ENCODE assay signal across 8 mouse cellular contexts in genomic region chr11:62646958-62647515, GRCm38 (mm10). TPM values are rescaled to one million over a fixed set of nuclear protein-coding genes. Genes with fewer than 3 reads are reported as not detected.
DNase-seq lines count a peak whose midpoint lies in the region; ATAC-seq and TF ChIP-seq lines count a peak whose summit lies in the region.

No protein-coding gene starts in this region.

- H3K4me1 ChIP-seq in bone marrow macrophage, adult 2 months (ENCODE audit: control insufficient read depth, insufficient read depth, low read length), result peaks cover 51% of the 10 kb centered on the region
- peaks cover 44% of the 10 kb centered on the region for H3K4me1 ChIP-seq in hindbrain, embryonic 14.5 days (replicated peaks; ENCODE audit: control insufficient read depth, insufficient read depth, low read length)
- peaks cover 58% of the 10 kb centered on the region for H3K4me1 ChIP-seq in midbrain, embryonic 13.5 days (replicated peaks)

- intact Hi-C loops in heart, postnatal 14 days (cut with DNase I), result no loop called here

- no peaks in the 10 kb centered on the region for H3K9me3 ChIP-seq in hindbrain, embryonic 14.5 days (ENCODE audit: control insufficient read depth, low read length)
- no peaks in the 10 kb centered on the region for H3K9me3 ChIP-seq in midbrain, embryonic 13.5 days

- no peak for TF ChIP-seq CTCF in bone marrow macrophage, adult 2 months (IDR thresholded peaks at IDR 0.05; ENCODE audit: low read depth, low read length)

- no peaks in the 10 kb centered on the region for H3K27me3 ChIP-seq in hindbrain, embryonic 14.5 days (ENCODE audit: control insufficient read depth, insufficient read depth, low read length)
- H3K27me3 ChIP-seq in midbrain, embryonic 13.5 days, result no peaks in the 10 kb centered on the region

- H3K4me2 ChIP-seq in hindbrain, embryonic 14.5 days (replicated peaks), result peak overlapping the region; percentile 69
- peak overlapping the region; percentile 99 for H3K4me2 ChIP-seq in midbrain, embryonic 13.5 days (replicated peaks)

- DNase-seq in heart, adult 11 months, result peak; percentile 92
- no peak for DNase-seq in heart, postnatal 14 days
- DNase-seq in hindbrain, embryonic 14.5 days (ENCODE audit: low spot score), result no peak
- no peak for DNase-seq in right cerebral cortex, postnatal 36 days (ENCODE audit: low spot score in 2 of 2)
- DNase-seq in thymus, adult 18-20 months, result no peak

- H3K36me3 ChIP-seq in hindbrain, embryonic 14.5 days (replicated peaks; ENCODE audit: control insufficient read depth, insufficient read depth), result no peaks in the 10 kb centered on the region
- no peaks in the 10 kb centered on the region for H3K36me3 ChIP-seq in midbrain, embryonic 13.5 days

- no peak for TF ChIP-seq POLR2A in bone marrow macrophage, adult 2 months (IDR thresholded peaks at IDR 0.05; ENCODE audit: borderline replicate concordance, low read depth, low read length)

- H3K27ac ChIP-seq in bone marrow macrophage, adult 2 months (ENCODE audit: insufficient read depth, low read depth, low read length), result peak overlapping the region; percentile 86
- peak overlapping the region; percentile 2; the same call in 1 of the 2 replicates for H3K27ac ChIP-seq in hindbrain, embryonic 14.5 days
- peak overlapping the region; percentile 76; the same call in 1 of the 2 replicates for H3K27ac ChIP-seq in midbrain, embryonic 13.5 days

- no peak overlapping the region for H3K9ac ChIP-seq in hindbrain, embryonic 14.5 days
- H3K9ac ChIP-seq in midbrain, embryonic 13.5 days (replicated peaks), result peak overlapping the region; percentile 76

- H3K4me3 ChIP-seq in bone marrow macrophage, adult 2 months (ENCODE audit: insufficient read depth, low read length), result peak overlapping the region; percentile 79
- H3K4me3 ChIP-seq in hindbrain, embryonic 14.5 days (replicated peaks; ENCODE audit: low read length), result peak overlapping the region; percentile 80
- peak overlapping the region; percentile 81 for H3K4me3 ChIP-seq in midbrain, embryonic 13.5 days (replicated peaks)

- no peak for ATAC-seq in hindbrain, embryonic 14.5 days (ENCODE audit: low FRiP score)
- no peak for ATAC-seq in midbrain, embryonic 13.5 days
- ATAC-seq in granulocyte monocyte progenitor cell, adult 5-6 weeks (replicated peaks; ENCODE audit: poor library complexity, severe bottlenecking), result no peak

- 54% methylated on average over 7 of the region's 7 CpGs for WGBS in hindbrain, embryonic 14.5 days
- 55% methylated on average over 7 of the region's 7 CpGs for WGBS in midbrain, embryonic 13.5 days

RNA-seq across cellular contexts. Expression of gene Lrrc75a, which starts 1.3 kb away (rescaled TPM):
- total RNA-seq in heart, postnatal 14 days (2021), result 1 to 10 TPM; 6.3 to 7.9 TPM
- polyA plus RNA-seq in bone marrow macrophage, adult 2 months (2012; ENCODE audit: insufficient read depth, insufficient read length, missing spikeins), result 10.0 and 10.1 TPM in 2 replicates
- 10.5 and 12.6 TPM in 2 replicates for polyA plus RNA-seq in hindbrain, embryonic 14.5 days (2014; fragmentation: Nextera tagmentation; extraction: Ambion mirVana)
- 8.2 and 11.4 TPM in 2 replicates for polyA plus RNA-seq in midbrain, embryonic 13.5 days (2015; fragmentation: Nextera tagmentation; extraction: Ambion mirVana)
- total RNA-seq in granulocyte monocyte progenitor cell, adult 5-6 weeks (2014; fragmentation: Nextera tagmentation), result 5.7 TPM in 2 replicates
- total RNA-seq in granulocyte monocyte progenitor cell, adult 5-6 weeks (2017), result 3.6 and 5.4 TPM in 2 replicates

RNA-seq across cellular contexts. Expression of gene Mmgt2, which starts 1.4 kb away (rescaled TPM):
- 10 to 100 TPM in 1 of 2 experiments, 1 to 10 TPM in 1; 10.0 to 10.3 TPM for total RNA-seq in heart, postnatal 14 days (2021)
- polyA plus RNA-seq in bone marrow macrophage, adult 2 months (2012; ENCODE audit: insufficient read depth, insufficient read length, missing spikeins), result 31.1 and 40.5 TPM in 2 replicates
- polyA plus RNA-seq in hindbrain, embryonic 14.5 days (2014; fragmentation: Nextera tagmentation; extraction: Ambion mirVana), result 21.0 and 33.4 TPM in 2 replicates
- 23.0 and 25.2 TPM in 2 replicates for polyA plus RNA-seq in midbrain, embryonic 13.5 days (2015; fragmentation: Nextera tagmentation; extraction: Ambion mirVana)
- 16.7 and 34.1 TPM in 2 replicates for total RNA-seq in granulocyte monocyte progenitor cell, adult 5-6 weeks (2014; fragmentation: Nextera tagmentation)
- 15.9 and 23.7 TPM in 2 replicates for total RNA-seq in granulocyte monocyte progenitor cell, adult 5-6 weeks (2017)

Comparison
In these comparisons a context has a peak if more than half of its experiments do, and no peak if none do; other contexts are left out.
1. H3K27ac ChIP-seq: peak in every context shown above with its lines; median percentile 86 in bone marrow macrophage, adult 2 months; 76 in midbrain, embryonic 13.5 days; 2 in hindbrain, embryonic 14.5 days.